Mouse (Mus musculus) intestine, embryonic 14.5 days (tissue): Measurements from ENCODE around the gene Poldip3. TPM values are rescaled to one million over a fixed set of nuclear protein-coding genes. Genes with fewer than 3 reads are reported as not detected.
A peak's percentile ranks its signal among the peaks of the same experiment; 100 is the strongest.

ENCODE experiments used
- ATAC-seq: fragments of 200-750 bp; cut with Nextera tagmentation; replicated peaks from 2 replicates; pipeline ENCODE4 v1.8.0; 2017; ENCODE audit warnings: low read depth, moderate number of reproducible peaks, moderate TSS enrichment, moderate library complexity; ENCODE audit not compliant: low FRiP score, low TSS enrichment
- DNase-seq: peaks from one replicate; pipeline ENCODE4 v3.0.0-alpha.2; 2018; ENCODE audit warnings: low spot score
- H3K27ac ChIP-seq: fragments of 300-500 bp; sonication (generic); 2 replicates; pipeline ENCODE4 v1.5.1; 2014; ENCODE audit warnings: low read depth, mild to moderate bottlenecking, control low read depth
- H3K27me3 ChIP-seq: fragments of 300-500 bp; sonication (generic); replicated peaks from 2 replicates; pipeline ENCODE4 v1.6.1; 2014; ENCODE audit warnings: low read length, control low read depth; ENCODE audit not compliant: control insufficient read depth, insufficient read depth
- H3K36me3 ChIP-seq: fragments of 300-500 bp; sonication (generic); 2 replicates; pipeline ENCODE4 v1.6.1; 2014; ENCODE audit warnings: low read length, control low read depth; ENCODE audit not compliant: control insufficient read depth, insufficient read depth
- H3K4me1 ChIP-seq: fragments of 300-500 bp; sonication (generic); replicated peaks from 2 replicates; pipeline ENCODE4 v1.6.1; 2014; ENCODE audit warnings: low read length, control low read depth, mixed read lengths; ENCODE audit not compliant: control insufficient read depth, insufficient read depth
- H3K4me2 ChIP-seq: fragments of 300-500 bp; sonication (generic); 2 replicates; pipeline ENCODE4 v1.6.1; 2014; ENCODE audit warnings: low read length
- H3K4me3 ChIP-seq: fragments of 300-500 bp; sonication (generic); 2 replicates; pipeline ENCODE4 v1.5.1; 2014; ENCODE audit warnings: low read depth, low read length, control low read depth, mixed read lengths
- H3K9ac ChIP-seq: fragments of 300-500 bp; sonication (generic); 2 replicates; pipeline ENCODE4 v1.6.1; 2014; ENCODE audit warnings: mild to moderate bottlenecking, low read length
- H3K9me3 ChIP-seq: fragments of 300-500 bp; sonication (generic); 2 replicates; pipeline ENCODE4 v1.6.1; 2016; ENCODE audit warnings: low read length, control low read depth; ENCODE audit not compliant: control insufficient read depth
- WGBS: fragments of 180-500 bp; shearing (Covaris S2); extraction: QIAGEN DNeasy Blood & Tissue Kit; methylation state at CpG from one replicate; pipeline ENCODE4 v1.1.7; 2014; 5-methylcytosine and 5-hydroxymethylcytosine counted together
- polyA plus RNA-seq: library from polyadenylated mRNA; unstranded; fragments of >200 nt; fragmentation: Nextera tagmentation; extraction: Ambion mirVana; gene quantifications from 2 replicates; pipeline ENCODE4 v1.2.1, GENCODE M21; 2014

The Poldip3 gene
- polyA plus RNA-seq, 1 experiment from 2014 or later = 145 TPM

GRCm38 (mm10) chr15:83159823-83160222 lies 10.6 kb upstream of the Poldip3 start:
- Histone ChIP-seq H3K9me3 (no peaks in the 10 kb centered on the region), H3K4me3 (no peak overlapping the region), H3K9ac (no peak overlapping the region), H3K4me1 (no peaks in the 10 kb centered on the region), H3K27me3 (no peaks in the 10 kb centered on the region), H3K36me3 (peaks cover 41% of the 10 kb centered on the region), H3K27ac (no peak overlapping the region), H3K4me2 (no peak overlapping the region)
- 93% methylated on average over 9 of the region's 9 CpGs for WGBS
- DNase-seq (no peak), ATAC-seq (no peak)

- Histone ChIP-seq H3K4me1 (no peaks in the 10 kb centered on the region), H3K4me2 (no peak overlapping the region), H3K9ac (no peak overlapping the region), H3K9me3 (no peaks in the 10 kb centered on the region), H3K27ac (no peak overlapping the region), H3K36me3 (peaks cover 47% of the 10 kb centered on the region), H3K4me3 (no peak overlapping the region), H3K27me3 (no peaks in the 10 kb centered on the region)
- DNase-seq = no peak
- WGBS = 91% methylated on average over 7 of the region's 7 CpGs
- ATAC-seq = no peak
These were observed 9.5 kb upstream of the Poldip3 start for GRCm38 (mm10) chr15:83158587-83159160.

GRCm38 (mm10) chr15:83157667-83158064 lies 8.5 kb upstream of the Poldip3 start:
- Histone ChIP-seq H3K27me3 (no peaks in the 10 kb centered on the region), H3K36me3 (peaks cover 50% of the 10 kb centered on the region), H3K4me1 (no peaks in the 10 kb centered on the region), H3K9ac (no peak overlapping the region), H3K27ac (no peak overlapping the region), H3K9me3 (no peaks in the 10 kb centered on the region), H3K4me2 (no peak overlapping the region), H3K4me3 (no peak overlapping the region)
- ATAC-seq (no peak), DNase-seq (no peak)
- WGBS = 93% methylated on average over 6 of the region's 6 CpGs

GRCm38 (mm10) chr15:83156929-83157666 lies 7.9 kb upstream of the Poldip3 start:
- Histone ChIP-seq H3K4me2 (no peak overlapping the region), H3K36me3 (peaks cover 50% of the 10 kb centered on the region), H3K9me3 (no peaks in the 10 kb centered on the region), H3K27ac (no peak overlapping the region), H3K9ac (no peak overlapping the region), H3K27me3 (no peaks in the 10 kb centered on the region), H3K4me1 (no peaks in the 10 kb centered on the region), H3K4me3 (no peak overlapping the region)
- DNase-seq (peak; percentile 78), ATAC-seq (no peak)
- WGBS = 74% methylated on average over 11 of the region's 11 CpGs

- no peak overlapping the region for H3K4me3 ChIP-seq
- DNase-seq (no peak), ATAC-seq (no peak)
- WGBS = 63% methylated on average over 6 of the region's 6 CpGs
- no peak overlapping the region for H3K9ac ChIP-seq
- no peaks in the 10 kb centered on the region for H3K27me3 ChIP-seq
- peaks cover 43% of the 10 kb centered on the region for H3K36me3 ChIP-seq
- H3K4me1 ChIP-seq = no peaks in the 10 kb centered on the region
- no peak overlapping the region for H3K4me2 ChIP-seq
- no peaks in the 10 kb centered on the region for H3K9me3 ChIP-seq
- no peak overlapping the region for H3K27ac ChIP-seq
These were observed 6.7 kb upstream of the Poldip3 start for GRCm38 (mm10) chr15:83155672-83156419.

GRCm38 (mm10) chr15:83154309-83154708 lies 5.1 kb upstream of the Poldip3 start:
- ATAC-seq (no peak), DNase-seq (no peak)
- H3K27me3 ChIP-seq = no peaks in the 10 kb centered on the region
- no peak overlapping the region for H3K27ac ChIP-seq
- H3K4me3 ChIP-seq = no peak overlapping the region
- H3K4me2 ChIP-seq = no peak overlapping the region
- H3K36me3 ChIP-seq = peaks cover 28% of the 10 kb centered on the region
- no peaks in the 10 kb centered on the region for H3K9me3 ChIP-seq
- H3K9ac ChIP-seq = no peak overlapping the region
- WGBS = 90% methylated on average over 7 of the region's 7 CpGs
- H3K4me1 ChIP-seq = peaks cover 4% of the 10 kb centered on the region; the same call in 1 of the 2 replicates

GRCm38 (mm10) chr15:83150694-83151093 lies 1.5 kb upstream of the Poldip3 start:
- Histone ChIP-seq H3K27me3 (no peaks in the 10 kb centered on the region), H3K4me3 (no peak overlapping the region), H3K36me3 (peaks cover 19% of the 10 kb centered on the region), H3K4me2 (no peak overlapping the region), H3K9ac (no peak overlapping the region), H3K4me1 (peaks cover 8% of the 10 kb centered on the region), H3K9me3 (no peaks in the 10 kb centered on the region), H3K27ac (no peak overlapping the region)
- DNase-seq (no peak), ATAC-seq (no peak)
- 85% methylated on average over 4 of the region's 4 CpGs for WGBS

GRCm38 (mm10) chr15:83150073-83150442 lies 874 bp upstream of the Poldip3 start:
- peak overlapping the region; percentile 1 for H3K9ac ChIP-seq
- H3K9me3 ChIP-seq = no peaks in the 10 kb centered on the region
- ATAC-seq = no peak
- 18% methylated on average over 3 of the region's 3 CpGs for WGBS
- no peak for DNase-seq
- no peaks in the 10 kb centered on the region for H3K27me3 ChIP-seq
- peak overlapping the region; percentile 24 for H3K4me3 ChIP-seq
- peaks cover 8% of the 10 kb centered on the region for H3K4me1 ChIP-seq
- peak overlapping the region; percentile 95 for H3K27ac ChIP-seq
- peaks cover 19% of the 10 kb centered on the region for H3K36me3 ChIP-seq
- peak overlapping the region; percentile 40 for H3K4me2 ChIP-seq
